Mouse (Mus musculus) myocyte (in vitro differentiated cells): Measurements from ENCODE around the gene 4921536K21Rik. TPM values are rescaled to one million over a fixed set of nuclear protein-coding genes. Genes with fewer than 3 reads are reported as not detected.
A peak's percentile ranks its signal among the peaks of the same experiment; 100 is the strongest.

Source experiments
- H3K27me3 ChIP-seq: one replicate; pipeline ENCODE4 v1.6.1; 2011; ENCODE audit not compliant: control insufficient read depth, insufficient read depth, insufficient read length
- H3K36me3 ChIP-seq: one replicate; pipeline ENCODE4 v1.6.1; 2011; ENCODE audit not compliant: control insufficient read depth, insufficient read depth
- H3K4me2 ChIP-seq: one replicate; pipeline ENCODE4 v1.6.1; 2011; ENCODE audit warnings: low read depth, control low read depth
- H3K4me3 ChIP-seq: one replicate; pipeline ENCODE4 v1.5.1; 2011; ENCODE audit warnings: mild to moderate bottlenecking, control low read depth, moderate library complexity
- H3K79me2 ChIP-seq: one replicate; pipeline ENCODE4 v1.6.1; 2011; ENCODE audit not compliant: control insufficient read depth, insufficient read depth
- H3ac ChIP-seq: one replicate; pipeline ENCODE4 v1.6.1; 2011; ENCODE audit not compliant: control insufficient read depth, insufficient read length
- CEBPB ChIP-seq: IDR thresholded peaks from 2 replicates; pipeline ENCODE4 v1.6.1; 2011; ENCODE audit warnings: mild to moderate bottlenecking, moderate library complexity; ENCODE audit not compliant: poor library complexity, insufficient read depth, severe bottlenecking
- E2F4 ChIP-seq: IDR thresholded peaks from one replicate; pipeline ENCODE4 v1.6.1; 2011; ENCODE audit warnings: mild to moderate bottlenecking, control low read depth, moderate library complexity; ENCODE audit not compliant: insufficient read depth
- MAX ChIP-seq: IDR thresholded peaks from one replicate; pipeline ENCODE4 v1.6.1; 2011; ENCODE audit warnings: low read depth, mild to moderate bottlenecking, control low read depth
- MYOD1 ChIP-seq, 3 experiments: IDR thresholded peaks; one replicate each; pipeline ENCODE4 v1.6.1; 2011; ENCODE audit warnings: control low read depth in 2 of 3, low read depth in 2 of 3, mild to moderate bottlenecking in 2 of 3, moderate library complexity in 1 of 3; ENCODE audit not compliant: insufficient read length in 2 of 3, control insufficient read depth in 1 of 3
- MYOG ChIP-seq, 3 experiments: IDR thresholded peaks; one replicate each; pipeline ENCODE4 v1.6.1; 2011; ENCODE audit warnings: control low read depth in 2 of 3, low read depth in 2 of 3, mild to moderate bottlenecking in 2 of 3; ENCODE audit not compliant: insufficient read length in 2 of 3, control insufficient read depth in 1 of 3, insufficient read depth in 1 of 3
- POLR2A ChIP-seq: IDR thresholded peaks from one replicate; pipeline ENCODE4 v1.6.1; 2011; ENCODE audit warnings: low read depth, mild to moderate bottlenecking, control low read depth, moderate library complexity; ENCODE audit not compliant: insufficient read length
- POLR2AphosphoS2 ChIP-seq: IDR thresholded peaks from one replicate; pipeline ENCODE4 v1.6.1; 2011; ENCODE audit warnings: low read depth, control low read depth; ENCODE audit not compliant: insufficient read length
- REST ChIP-seq: IDR thresholded peaks from one replicate; pipeline ENCODE4 v1.6.1; 2011; ENCODE audit warnings: mild to moderate bottlenecking, control low read depth, moderate library complexity; ENCODE audit not compliant: insufficient read depth, insufficient read length
- SRF ChIP-seq: IDR thresholded peaks from one replicate; pipeline ENCODE4 v1.6.1; 2011; ENCODE audit warnings: low read depth; ENCODE audit not compliant: control insufficient read depth, insufficient read length
- TCF12 ChIP-seq: IDR thresholded peaks from one replicate; pipeline ENCODE4 v1.6.1; 2011; ENCODE audit warnings: mild to moderate bottlenecking, control low read depth; ENCODE audit not compliant: poor library complexity, insufficient read depth, severe bottlenecking
- TCF3 ChIP-seq: IDR thresholded peaks from one replicate; pipeline ENCODE4 v1.6.1; 2011; ENCODE audit warnings: low read depth, control low read depth; ENCODE audit not compliant: insufficient read length
- USF1 ChIP-seq: IDR thresholded peaks from one replicate; pipeline ENCODE4 v1.6.1; 2011; ENCODE audit warnings: low read depth, mild to moderate bottlenecking, control low read depth, moderate library complexity
- polyA plus RNA-seq: library from polyadenylated mRNA; unstranded; fragments of >200 nt; fragmentation: generic; extraction: Trizol; gene quantifications from one replicate; pipeline ENCODE4 v1.2.1, GENCODE M21; 2012; ENCODE audit warnings: missing spikeins

4921536K21Rik gene
- polyA plus RNA-seq, 1 experiment, result 1.3 TPM

- no peaks in the 10 kb centered on the region for H3K36me3 ChIP-seq
- TF ChIP-seq POLR2A, result no peak
- no peak overlapping the region for H3K4me3 ChIP-seq
- no peaks in the 10 kb centered on the region for H3K27me3 ChIP-seq
- H3K4me2 ChIP-seq, result no peak overlapping the region
- no peaks in the 10 kb centered on the region for H3K79me2 ChIP-seq
- H3ac ChIP-seq, result no peak overlapping the region
These were observed 43.0 kb downstream of the 4921536K21Rik start for GRCm38 (mm10) chr11:3851872-3852271.

DNA sequence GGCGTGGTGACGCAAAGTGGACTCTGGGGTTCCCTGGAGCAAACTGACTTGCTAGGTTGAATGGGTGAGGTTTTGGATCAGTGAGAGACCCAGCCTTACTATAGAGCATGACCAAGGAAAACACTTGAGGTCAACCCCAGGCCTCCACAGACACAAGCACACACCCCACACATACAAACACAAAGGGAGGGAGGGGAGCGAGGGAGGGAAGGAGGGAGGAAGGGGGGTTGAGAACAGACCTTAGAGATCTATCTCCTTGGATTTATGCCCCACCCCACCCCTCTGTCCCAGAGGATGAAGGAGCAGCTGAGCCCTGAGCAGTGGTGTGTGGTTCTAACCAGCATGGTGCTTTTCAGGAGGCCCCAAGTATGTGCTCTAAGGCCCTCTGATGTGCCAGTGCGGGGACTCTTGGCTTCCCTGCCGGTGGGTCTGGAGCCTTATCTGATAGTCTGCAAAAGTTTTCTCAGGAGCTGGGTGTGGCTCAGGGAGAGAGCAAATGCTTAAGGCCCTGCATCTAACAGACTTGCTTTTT lies 44.1 kb downstream of the 4921536K21Rik start:
- H3K4me3 ChIP-seq, result no peak overlapping the region
- H3K4me2 ChIP-seq, result no peak overlapping the region
- H3K79me2 ChIP-seq, result no peaks in the 10 kb centered on the region
- TF ChIP-seq MAX (no peak), MYOG (IDR thresholded peaks at IDR 0.05; ENCODE audit: control insufficient read depth in 1 of 3, insufficient read depth in 1 of 3, insufficient read length in 2 of 3, low read depth in 2 of 3) (no peak), E2F4 (no peak), USF1 (no peak), CEBPB (no peak)
- no peaks in the 10 kb centered on the region for H3K36me3 ChIP-seq
- H3ac ChIP-seq, result no peak overlapping the region
- H3K27me3 ChIP-seq, result no peaks in the 10 kb centered on the region

DNA sequence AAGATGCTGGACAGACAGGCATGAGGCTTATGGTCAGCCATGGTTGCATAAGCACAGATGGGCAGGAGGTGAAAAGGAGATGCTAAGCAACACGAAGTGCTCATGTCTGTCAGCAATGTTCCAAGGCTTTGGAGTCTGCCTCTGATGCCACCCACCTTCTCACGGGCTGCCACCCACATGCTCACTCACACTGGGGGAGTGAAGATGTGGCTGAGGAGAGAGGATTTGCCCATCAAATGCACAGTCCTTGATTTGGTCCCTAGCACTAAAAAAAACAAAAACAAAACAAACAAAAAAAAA lies 44.6 kb downstream of the 4921536K21Rik start:
- Histone ChIP-seq H3K27me3 (no peaks in the 10 kb centered on the region), H3K4me3 (no peak overlapping the region), H3K4me2 (no peak overlapping the region), H3ac (no peak overlapping the region), H3K79me2 (no peaks in the 10 kb centered on the region), H3K36me3 (no peaks in the 10 kb centered on the region)
- TF ChIP-seq REST (no peak), E2F4 (no peak), MYOD1 (IDR thresholded peaks at IDR 0.05; ENCODE audit: control insufficient read depth in 1 of 3, insufficient read length in 2 of 3, low read depth in 2 of 3) (no peak), USF1 (no peak), POLR2AphosphoS2 (no peak), CEBPB (no peak), MAX (no peak), POLR2A (no peak)

- no peak overlapping the region for H3K4me3 ChIP-seq
- no peaks in the 10 kb centered on the region for H3K79me2 ChIP-seq
- no peaks in the 10 kb centered on the region for H3K27me3 ChIP-seq
- H3K4me2 ChIP-seq, result no peak overlapping the region
- no peak overlapping the region for H3ac ChIP-seq
- H3K36me3 ChIP-seq, result no peaks in the 10 kb centered on the region
- TF ChIP-seq MAX (no peak), MYOD1 (IDR thresholded peaks at IDR 0.05; ENCODE audit: control insufficient read depth in 1 of 3, insufficient read length in 2 of 3, low read depth in 2 of 3) (peak in 1 of 3 experiments; percentile 7), TCF12 (no peak), USF1 (no peak), POLR2AphosphoS2 (no peak), REST (no peak), E2F4 (no peak), SRF (no peak), MYOG (IDR thresholded peaks at IDR 0.05; ENCODE audit: control insufficient read depth in 1 of 3, insufficient read depth in 1 of 3, insufficient read length in 2 of 3, low read depth in 2 of 3) (peak in 1 of 3 experiments; percentile 6)
These were observed 45.2 kb downstream of the 4921536K21Rik start for GRCm38 (mm10) chr11:3849469-3850314.

- H3K4me2 ChIP-seq, result no peak overlapping the region
- peaks cover 6% of the 10 kb centered on the region for H3K27me3 ChIP-seq
- TF ChIP-seq SRF, result no peak
- no peak for TF ChIP-seq TCF3
- no peak for TF ChIP-seq TCF12
- no peak for TF ChIP-seq MYOD1 (IDR thresholded peaks at IDR 0.05; ENCODE audit: control insufficient read depth in 1 of 3, insufficient read length in 2 of 3, low read depth in 2 of 3)
- no peak for TF ChIP-seq CEBPB
- no peak for TF ChIP-seq USF1
- no peak for TF ChIP-seq POLR2AphosphoS2
- no peak for TF ChIP-seq MAX
- TF ChIP-seq MYOG (IDR thresholded peaks at IDR 0.05; ENCODE audit: control insufficient read depth in 1 of 3, insufficient read depth in 1 of 3, insufficient read length in 2 of 3, low read depth in 2 of 3), result no peak
- no peak for TF ChIP-seq POLR2A
- no peak for TF ChIP-seq REST
- no peak for TF ChIP-seq E2F4
- no peak overlapping the region for H3K4me3 ChIP-seq
- no peaks in the 10 kb centered on the region for H3K36me3 ChIP-seq
- no peak overlapping the region for H3ac ChIP-seq
- no peaks in the 10 kb centered on the region for H3K79me2 ChIP-seq
These were observed 48.5 kb downstream of the 4921536K21Rik start for GRCm38 (mm10) chr11:3846351-3846750.
